Mouse (Mus musculus): Measurements from ENCODE around the gene Tor1a.

DNA sequence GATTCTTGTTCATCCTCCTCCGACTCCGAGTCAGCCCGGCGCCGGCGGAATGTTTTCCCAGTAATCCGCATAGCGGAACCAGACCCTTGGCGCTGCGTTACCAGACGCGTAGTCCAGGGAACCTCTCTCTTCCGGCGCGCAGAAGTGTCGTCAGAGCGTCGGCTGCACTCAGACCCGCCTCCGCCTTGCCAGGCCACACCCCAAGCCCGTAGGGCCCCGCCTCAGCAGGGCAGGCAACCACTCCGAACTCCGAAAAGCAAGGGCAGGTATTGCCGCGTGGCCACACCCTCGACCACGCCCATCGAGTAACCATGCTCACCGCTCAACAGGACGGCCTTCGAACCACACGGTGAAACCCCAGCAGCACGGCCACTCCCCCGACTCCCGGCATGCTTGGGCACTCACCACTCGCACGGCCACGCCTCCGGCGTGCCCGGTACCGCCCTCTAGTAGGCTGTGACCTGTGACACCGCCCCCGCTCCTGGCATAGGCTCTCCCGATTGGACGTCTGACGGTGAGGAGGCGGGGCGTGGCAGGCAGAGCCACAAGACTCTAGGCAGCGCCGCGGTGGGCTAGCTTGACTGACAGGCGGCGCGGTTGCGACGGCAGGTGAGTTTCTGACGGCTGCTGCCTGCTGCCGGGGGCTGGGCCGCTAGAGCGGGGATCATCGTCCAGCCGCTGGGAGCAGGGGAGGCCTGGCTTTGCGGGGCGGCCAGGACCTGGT, 14.2 kb upstream of the Tor1a start, which contains the start of the genes BC005624 and Usp20:
- TF ChIP-seq CTCF (IDR thresholded peaks at IDR 0.05; ENCODE audit: extremely low read depth, insufficient read length, insufficient replicate concordance, low read depth, low read length): no peak
- TF ChIP-seq POLR2A (IDR thresholded peaks at IDR 0.05; ENCODE audit: low read depth, low read length): peak; percentile 70; the same call in 1 of the 2 replicates

All from small intestine, adult 2 months (tissue).